Mouse (Mus musculus) heart, postnatal 0 days (tissue): Measurements from ENCODE around the gene Trpm7. TPM values are rescaled to one million over a fixed set of nuclear protein-coding genes. Genes with fewer than 3 reads are reported as not detected.

ENCODE experiments used
- ATAC-seq: fragments of 200-750 bp; cut with Nextera tagmentation; 2 replicates; pipeline ENCODE4 v1.8.0; 2017; ENCODE audit warnings: low read depth, moderate number of reproducible peaks, moderate library complexity; ENCODE audit not compliant: insufficient read depth
- DNase-seq: peaks from one replicate; pipeline ENCODE4 v3.0.0-alpha.2; 2016; ENCODE audit warnings: low spot score
- H3K27ac ChIP-seq: fragments of 300-500 bp; sonication (generic); 2 replicates; pipeline ENCODE4 v1.5.1; 2014; ENCODE audit warnings: low read depth, mild to moderate bottlenecking
- H3K27me3 ChIP-seq: fragments of 300-500 bp; sonication (generic); 2 replicates; pipeline ENCODE4 v1.6.1; 2014; ENCODE audit warnings: low read length, mixed read lengths; ENCODE audit not compliant: control insufficient read depth, insufficient read depth
- H3K36me3 ChIP-seq: fragments of 300-500 bp; sonication (generic); replicated peaks from 2 replicates; pipeline ENCODE4 v1.6.1; 2014; ENCODE audit warnings: low read length, mixed read lengths; ENCODE audit not compliant: control insufficient read depth, insufficient read depth
- H3K4me1 ChIP-seq: fragments of 300-500 bp; sonication (generic); 2 replicates; pipeline ENCODE4 v1.6.1; 2014; ENCODE audit warnings: antibody characterized with exemption; ENCODE audit not compliant: control insufficient read depth, insufficient read depth
- H3K4me2 ChIP-seq: fragments of 300-500 bp; sonication (generic); 2 replicates; pipeline ENCODE4 v1.6.1; 2014; ENCODE audit warnings: low read depth, mild to moderate bottlenecking, low read length, moderate library complexity
- H3K4me3 ChIP-seq: fragments of 300-500 bp; sonication (generic); 2 replicates; pipeline ENCODE4 v1.5.1; 2014; ENCODE audit warnings: low read depth, low read length
- H3K9ac ChIP-seq: fragments of 300-500 bp; sonication (generic); replicated peaks from 2 replicates; pipeline ENCODE4 v1.6.1; 2014; ENCODE audit warnings: low read depth, low read length, mixed read lengths
- H3K9me3 ChIP-seq: fragments of 300-500 bp; sonication (generic); replicated peaks from 2 replicates; pipeline ENCODE4 v1.6.1; 2016; ENCODE audit warnings: low read length; ENCODE audit not compliant: control insufficient read depth
- CTCF ChIP-seq: IDR thresholded peaks from 2 replicates; pipeline ENCODE4 v1.5.1; 2016; ENCODE audit warnings: antibody characterized with exemption, control low read depth, low read depth
- EP300 ChIP-seq: IDR thresholded peaks from 2 replicates; pipeline ENCODE4 v1.6.1; 2016; ENCODE audit warnings: antibody characterized with exemption, low read depth
- WGBS: fragments of 180-500 bp; shearing (Covaris S2); extraction: QIAGEN DNeasy Blood & Tissue Kit; methylation state at CpG from one replicate; pipeline ENCODE4 v1.1.7; 2014; 5-methylcytosine and 5-hydroxymethylcytosine counted together
- polyA plus RNA-seq: library from polyadenylated mRNA; unstranded; fragments of >200 nt; fragmentation: Nextera tagmentation; extraction: Ambion mirVana; gene quantifications from 2 replicates; pipeline ENCODE4 v1.2.1, GENCODE M21; 2015
- total RNA-seq: library from RNA; depleted of rRNA; stranded (reverse); fragments of >200 nt; gene quantifications from 2 replicates; pipeline ENCODE4 v1.2.3, GENCODE M21; 2014; ENCODE audit warnings: low replicate concordance

Trpm7 gene
- total and polyA plus RNA-seq, 2 experiments from 2014 or later, result 35.7 to 39.7 TPM

DNA sequence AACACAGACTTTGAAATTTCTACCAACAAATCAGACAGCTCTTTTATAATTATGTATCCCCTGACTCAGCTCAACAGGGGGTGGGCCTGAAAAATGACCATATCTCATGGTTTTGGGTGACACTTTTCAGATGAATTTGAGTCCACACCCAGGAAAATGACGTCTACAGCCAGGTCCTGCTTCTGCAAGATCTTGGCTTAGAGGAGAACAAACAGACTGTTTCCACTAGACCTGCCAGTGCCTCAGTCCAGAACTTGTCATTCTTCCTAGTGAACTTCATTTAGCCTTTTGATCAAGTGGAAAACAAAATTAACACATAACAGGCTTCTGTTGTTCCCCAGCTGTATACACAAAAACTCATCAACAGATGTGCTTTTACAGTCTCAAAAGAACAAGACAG, 99.6 kb downstream of the Trpm7 start:
- Histone ChIP-seq H3K9ac (no peak overlapping the region), H3K27ac (no peak overlapping the region), H3K9me3 (no peaks in the 10 kb centered on the region), H3K4me1 (no peaks in the 10 kb centered on the region), H3K4me2 (no peak overlapping the region), H3K36me3 (no peaks in the 10 kb centered on the region), H3K4me3 (no peak overlapping the region), H3K27me3 (no peaks in the 10 kb centered on the region)
- DNase-seq, result no peak
- TF ChIP-seq EP300 (no peak), CTCF (no peak)
- ATAC-seq, result no peak
- 33% methylated on average over 1 of the region's 1 CpGs for WGBS

DNA sequence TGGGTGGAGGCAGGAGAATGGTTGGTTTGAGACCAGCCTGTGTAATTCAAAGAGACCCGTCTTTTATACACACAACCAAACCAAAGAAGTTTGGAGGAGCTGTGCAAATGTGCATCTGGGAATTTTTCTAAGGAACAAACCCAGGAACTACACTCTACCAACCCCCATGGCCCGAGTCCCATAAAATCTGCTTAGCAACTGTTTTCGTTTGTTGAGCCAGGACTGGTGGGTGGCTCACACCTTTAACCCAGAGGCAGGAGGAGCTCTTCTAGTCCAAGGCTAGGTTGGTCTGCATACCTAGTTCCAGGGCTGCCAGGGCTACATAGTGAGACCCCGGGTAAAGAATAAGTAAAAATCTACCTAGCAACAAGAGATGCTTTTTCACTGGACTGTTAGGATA, 100.1 kb downstream of the Trpm7 start:
- H3K9me3 ChIP-seq, result no peaks in the 10 kb centered on the region
- no peak overlapping the region for H3K27ac ChIP-seq
- H3K4me2 ChIP-seq, result no peak overlapping the region
- no peaks in the 10 kb centered on the region for H3K36me3 ChIP-seq
- no peak for TF ChIP-seq EP300
- TF ChIP-seq CTCF, result no peak
- H3K4me1 ChIP-seq, result no peaks in the 10 kb centered on the region
- no peak for DNase-seq
- ATAC-seq, result no peak
- H3K9ac ChIP-seq, result no peak overlapping the region
- 67% methylated on average over 4 of the region's 4 CpGs for WGBS
- H3K27me3 ChIP-seq, result no peaks in the 10 kb centered on the region
- H3K4me3 ChIP-seq, result no peak overlapping the region

DNA sequence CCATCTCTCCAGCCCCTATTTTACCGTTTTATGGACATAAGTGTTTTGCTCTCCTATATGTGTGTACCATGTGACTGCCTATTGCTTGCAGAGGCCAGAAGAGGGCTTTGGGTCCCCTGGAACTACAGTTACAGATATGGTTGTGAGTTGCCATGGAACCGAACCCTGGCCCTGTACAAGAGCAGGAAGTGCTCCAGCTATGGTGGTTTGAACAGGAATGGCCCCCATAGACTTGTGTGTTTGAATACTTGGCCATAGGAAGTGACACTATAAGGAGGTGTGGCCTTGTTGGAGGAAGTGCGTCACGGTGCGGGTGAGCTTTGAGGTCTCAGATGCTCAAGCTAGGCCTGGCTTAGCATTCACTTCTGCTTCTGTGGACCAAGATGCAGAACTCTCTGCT, 103.8 kb downstream of the Trpm7 start:
- Histone ChIP-seq H3K27me3 (no peaks in the 10 kb centered on the region), H3K36me3 (no peaks in the 10 kb centered on the region), H3K9ac (no peak overlapping the region), H3K4me1 (no peaks in the 10 kb centered on the region), H3K27ac (no peak overlapping the region), H3K4me3 (no peak overlapping the region), H3K9me3 (no peaks in the 10 kb centered on the region), H3K4me2 (no peak overlapping the region)
- WGBS, result 87% methylated on average over 5 of the region's 5 CpGs
- TF ChIP-seq EP300 (no peak), CTCF (no peak)
- ATAC-seq, result no peak
- DNase-seq, result no peak

DNA sequence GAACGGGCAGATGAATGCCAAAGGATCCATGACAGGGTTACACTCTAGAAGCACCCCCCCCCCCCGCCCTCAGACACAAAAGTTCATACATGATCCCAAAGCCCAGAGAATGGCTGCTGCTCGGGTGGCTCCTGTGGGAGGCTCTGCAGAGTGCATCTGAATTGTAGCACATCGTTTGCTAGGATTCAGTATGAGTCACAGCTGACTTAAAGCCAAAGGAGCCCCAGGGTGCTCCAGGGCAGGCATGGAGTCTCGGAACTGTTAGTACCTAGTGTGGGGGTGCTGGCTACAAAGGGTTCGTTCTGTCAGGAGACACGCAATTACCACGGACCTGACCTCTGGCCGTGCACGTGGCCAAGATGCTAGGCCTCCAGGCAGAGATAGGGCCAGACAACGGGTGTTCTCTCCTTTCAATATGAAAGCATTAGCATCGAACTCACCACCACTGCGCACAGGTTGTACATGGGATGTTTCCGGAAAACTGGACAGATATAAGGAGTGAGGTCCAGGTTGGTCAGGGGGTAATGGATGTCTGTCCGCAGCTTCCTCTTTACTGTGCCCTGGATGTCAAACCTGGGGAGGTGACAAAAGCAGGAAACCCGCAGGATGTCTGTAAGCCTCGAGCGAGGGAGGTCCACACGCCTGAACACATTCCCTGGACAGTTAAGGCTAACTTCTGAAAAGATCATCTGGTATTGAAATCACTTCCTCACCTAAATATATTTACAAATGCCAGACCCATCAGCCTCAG, 106.4 kb downstream of the Trpm7 start:
- H3K4me1 ChIP-seq, result no peaks in the 10 kb centered on the region
- no peaks in the 10 kb centered on the region for H3K9me3 ChIP-seq
- no peak for DNase-seq
- TF ChIP-seq CTCF (no peak), EP300 (peak; percentile 53; the same call in 1 of the 2 replicates)
- H3K27me3 ChIP-seq, result no peaks in the 10 kb centered on the region
- no peak overlapping the region for H3K4me3 ChIP-seq
- H3K36me3 ChIP-seq, result no peaks in the 10 kb centered on the region
- H3K4me2 ChIP-seq, result no peak overlapping the region
- no peak overlapping the region for H3K9ac ChIP-seq
- 0 out of 2 replicates have a peak, but pooled peaks have one; percentile 24 for ATAC-seq
- 53% methylated on average over 19 of the region's 19 CpGs for WGBS
- H3K27ac ChIP-seq, result peak overlapping the region; percentile 26; the same call in 1 of the 2 replicates

DNA sequence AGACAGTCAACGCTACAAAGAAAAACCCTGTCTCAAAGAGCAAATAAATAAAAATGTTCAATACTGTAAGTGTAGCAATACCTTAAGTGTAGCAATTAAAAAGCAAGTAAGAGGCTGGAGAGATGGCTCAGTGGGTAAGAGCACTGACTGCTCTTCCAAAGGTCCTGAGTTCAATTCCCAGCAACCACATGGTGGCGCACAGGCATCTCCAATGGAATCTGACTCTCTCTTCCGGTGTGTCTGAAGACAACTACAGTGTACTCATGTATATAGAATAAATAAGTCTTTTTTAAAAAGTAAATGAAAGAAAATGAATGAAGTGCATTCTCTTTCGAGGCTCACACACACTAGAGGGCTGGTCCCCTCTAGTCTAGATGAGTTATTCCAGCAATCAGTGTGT, 107.8 kb downstream of the Trpm7 start:
- DNase-seq (no peak), ATAC-seq (no peak)
- 73% methylated on average over 4 of the region's 4 CpGs for WGBS
- Histone ChIP-seq H3K4me1 (no peaks in the 10 kb centered on the region), H3K9me3 (no peaks in the 10 kb centered on the region), H3K9ac (no peak overlapping the region), H3K36me3 (0 out of 2 replicates have a peak, but pooled peaks cover under 1% of the 10 kb centered on the region), H3K4me3 (no peak overlapping the region), H3K27me3 (no peaks in the 10 kb centered on the region), H3K27ac (no peak overlapping the region), H3K4me2 (no peak overlapping the region)
- TF ChIP-seq EP300, result no peak
- TF ChIP-seq CTCF, result peak; percentile 40

DNA sequence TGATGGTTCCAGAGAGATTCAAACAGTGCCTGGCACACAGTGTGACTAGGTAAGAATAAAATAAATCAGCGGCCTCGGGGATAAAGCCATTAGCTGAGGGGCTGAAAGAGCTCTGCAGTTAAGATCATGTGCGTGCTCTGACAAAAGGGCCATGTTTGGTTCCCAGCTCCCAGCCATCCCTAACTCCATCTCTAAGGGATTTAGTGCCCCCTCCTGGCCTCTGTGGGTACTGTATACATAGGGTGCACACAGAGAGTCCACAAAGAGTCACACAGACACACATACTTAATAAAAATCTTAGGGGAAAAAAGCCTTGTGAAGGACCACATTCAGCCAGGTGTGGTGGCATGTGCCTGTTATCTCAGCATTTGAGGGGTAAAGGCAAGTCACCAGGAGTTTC, 108.4 kb downstream of the Trpm7 start:
- H3K36me3 ChIP-seq, result peaks cover 7% of the 10 kb centered on the region
- DNase-seq (no peak), ATAC-seq (no peak)
- no peaks in the 10 kb centered on the region for H3K9me3 ChIP-seq
- TF ChIP-seq EP300, result no peak
- peak; percentile 7; the same call in 1 of the 2 replicates for TF ChIP-seq CTCF
- H3K4me3 ChIP-seq, result no peak overlapping the region
- no peaks in the 10 kb centered on the region for H3K4me1 ChIP-seq
- H3K9ac ChIP-seq, result no peak overlapping the region
- no peak overlapping the region for H3K4me2 ChIP-seq
- no peak overlapping the region for H3K27ac ChIP-seq
- H3K27me3 ChIP-seq, result no peaks in the 10 kb centered on the region
- WGBS, result 96% methylated on average over 3 of the region's 3 CpGs
